Mouse (Mus musculus): Measurements from ENCODE around the gene Hoxd9.

The Hoxd9 gene

DNA sequence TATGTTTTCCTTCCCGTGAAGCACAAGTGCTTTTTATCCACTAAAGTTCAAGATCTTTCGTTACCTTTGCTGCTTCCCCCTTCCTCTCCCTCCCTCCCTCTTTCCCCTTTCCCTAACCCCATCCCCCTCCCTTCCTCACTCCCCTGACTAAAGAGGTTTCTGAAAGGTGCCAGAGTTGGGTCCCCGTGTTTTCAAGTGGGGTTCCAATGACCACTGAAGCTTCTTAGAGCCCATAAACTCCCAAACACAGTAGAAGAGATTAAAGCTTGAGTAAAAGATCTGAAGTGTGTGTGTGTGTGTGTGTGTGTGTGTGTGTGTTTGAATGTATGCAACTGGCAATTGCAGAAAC lies 28.3 kb upstream of the Hoxd9 start:
- DNase-seq: no peak

DNA sequence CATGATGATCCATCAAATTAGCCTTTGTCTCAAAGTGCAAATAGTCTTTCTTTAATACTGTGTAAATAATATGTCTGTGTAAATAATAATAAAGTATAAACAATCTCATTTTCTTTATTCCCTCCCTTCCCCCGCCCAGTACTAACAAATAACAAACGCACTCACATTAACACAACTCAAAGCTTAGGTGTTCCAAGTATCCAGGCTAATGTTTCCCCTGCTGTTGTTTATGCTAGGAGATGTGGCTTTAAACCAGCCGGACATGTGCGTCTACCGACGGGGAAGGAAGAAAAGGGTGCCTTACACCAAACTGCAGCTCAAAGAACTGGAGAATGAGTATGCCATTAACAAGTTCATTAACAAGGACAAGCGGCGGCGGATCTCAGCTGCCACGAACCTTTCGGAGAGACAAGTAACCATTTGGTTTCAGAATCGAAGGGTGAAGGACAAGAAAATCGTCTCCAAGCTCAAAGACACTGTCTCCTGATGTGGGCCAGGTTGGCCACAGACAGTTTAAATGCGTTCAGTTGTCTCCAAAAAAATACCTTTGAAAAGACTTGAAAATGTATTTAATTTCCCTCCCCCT lies 27.8 kb upstream of the Hoxd9 start:
- DNase-seq: no peak

DNA sequence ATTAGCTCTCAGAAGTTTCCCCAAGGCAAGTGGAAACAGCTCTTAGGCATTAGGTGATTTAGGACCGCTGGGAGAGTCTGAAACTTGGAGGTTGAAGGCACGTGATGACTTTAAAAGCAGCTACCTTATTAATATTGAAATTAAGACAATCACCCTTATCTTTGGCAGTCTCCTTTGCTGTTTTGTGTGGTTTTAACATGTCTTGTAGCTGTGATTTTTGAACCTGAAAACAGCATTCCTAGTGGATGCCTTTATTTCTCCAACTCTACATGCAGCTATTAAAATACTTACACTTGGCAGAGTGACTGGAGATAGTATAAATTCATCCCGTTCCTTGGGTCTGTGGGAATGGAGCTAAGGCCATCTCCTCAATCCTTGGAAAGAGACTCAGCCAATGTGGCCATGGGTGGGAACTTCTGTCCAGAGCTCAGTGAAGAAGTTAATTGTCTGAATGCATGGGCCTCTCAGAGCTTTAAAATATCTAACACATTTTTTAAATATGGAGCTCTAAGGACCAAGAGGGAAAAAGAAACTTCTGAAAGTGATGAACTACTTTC lies 26.8 kb upstream of the Hoxd9 start:
- DNase-seq: no peak

DNA sequence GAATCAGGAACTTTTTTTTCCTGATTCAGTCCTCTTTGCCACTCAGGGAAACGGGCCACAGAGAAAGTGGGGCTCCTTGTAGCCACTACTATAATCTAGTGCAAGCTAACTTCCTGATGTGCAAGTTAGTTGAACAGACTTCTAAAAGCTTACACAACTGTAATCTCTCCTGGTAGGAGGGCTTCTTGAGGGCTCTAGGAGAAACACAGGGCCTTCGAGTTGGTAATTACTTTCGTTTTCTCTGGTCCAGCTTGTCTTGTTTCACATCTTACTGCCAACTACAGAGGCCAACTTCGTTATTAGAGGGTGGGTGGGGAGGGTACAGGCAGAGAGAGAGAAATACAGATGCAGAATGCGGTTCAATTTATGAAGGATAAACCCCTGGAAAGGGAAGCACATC lies 25.7 kb upstream of the Hoxd9 start:
- DNase-seq: no peak

DNA sequence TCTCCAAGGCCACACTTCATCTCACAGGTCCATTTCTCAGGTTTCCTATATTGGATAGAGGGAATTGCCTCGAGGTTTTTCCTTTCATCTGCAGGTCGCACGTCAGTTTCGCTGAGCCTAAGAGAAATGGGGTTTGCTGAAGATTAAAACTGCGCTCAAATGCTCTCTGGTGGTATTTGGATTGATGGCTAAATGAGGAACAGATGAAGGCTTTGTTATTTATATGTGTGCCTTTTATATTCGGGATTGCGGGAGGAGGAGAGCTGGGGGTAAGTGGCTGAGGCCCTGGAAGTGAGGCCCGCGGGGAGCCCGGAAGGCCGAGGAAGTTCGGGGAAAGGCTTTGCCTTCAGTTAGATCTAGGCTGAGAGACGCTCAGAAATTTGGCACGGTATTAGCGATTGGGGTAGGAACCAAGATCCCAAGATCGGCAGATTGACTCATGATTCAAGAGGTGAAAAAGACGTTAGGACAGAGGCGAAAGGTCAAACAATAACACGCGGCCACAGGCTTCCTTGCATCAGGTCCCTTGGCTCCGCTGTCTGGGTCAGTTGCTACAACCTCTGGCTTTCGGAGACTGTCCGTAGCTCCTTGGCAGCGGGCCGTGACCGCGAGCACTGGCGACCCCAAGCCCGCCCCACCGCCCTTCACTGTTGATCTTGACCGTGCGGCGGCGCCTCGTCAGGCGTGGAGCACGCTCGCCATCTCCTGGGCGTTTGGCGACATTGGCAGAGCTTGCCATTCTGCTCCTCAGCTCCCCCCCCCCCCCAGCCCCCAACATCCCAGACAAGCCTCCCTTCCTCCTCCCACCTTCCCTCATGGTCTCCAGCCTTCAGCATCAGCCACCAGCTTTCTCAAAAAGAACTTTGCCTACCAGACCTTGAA lies 24.8 kb upstream of the Hoxd9 start:
- DNase-seq: peak; percentile 68

DNA sequence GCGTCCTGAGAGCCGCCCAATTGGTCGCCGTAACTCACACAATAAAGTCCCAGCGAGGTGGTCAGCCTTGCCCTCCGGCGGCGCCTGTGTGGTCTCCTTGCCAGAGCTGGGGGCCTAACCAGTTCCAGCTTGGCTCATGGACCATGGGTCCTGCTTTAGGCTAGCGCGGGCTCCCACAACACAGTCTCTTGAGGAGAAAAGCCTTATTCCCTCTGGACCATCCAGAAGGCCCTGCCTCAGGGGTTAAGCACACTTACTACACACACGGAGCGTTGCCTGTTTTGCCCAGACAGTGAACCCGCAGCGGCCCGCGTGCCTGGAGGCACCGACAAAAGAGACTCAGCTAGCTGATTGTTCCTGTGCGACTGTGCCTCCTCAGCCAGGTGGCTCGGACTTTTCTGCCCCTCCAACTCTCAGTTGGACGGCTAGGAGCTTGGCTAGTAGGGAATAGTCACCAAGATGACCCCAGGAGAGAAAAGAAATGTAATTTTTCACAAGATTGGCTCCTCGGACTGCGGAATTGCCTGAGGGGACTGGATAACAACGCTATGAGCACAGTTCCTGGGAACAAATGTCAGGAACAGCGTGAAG lies 23.6 kb upstream of the Hoxd9 start:
- DNase-seq: no peak

DNA sequence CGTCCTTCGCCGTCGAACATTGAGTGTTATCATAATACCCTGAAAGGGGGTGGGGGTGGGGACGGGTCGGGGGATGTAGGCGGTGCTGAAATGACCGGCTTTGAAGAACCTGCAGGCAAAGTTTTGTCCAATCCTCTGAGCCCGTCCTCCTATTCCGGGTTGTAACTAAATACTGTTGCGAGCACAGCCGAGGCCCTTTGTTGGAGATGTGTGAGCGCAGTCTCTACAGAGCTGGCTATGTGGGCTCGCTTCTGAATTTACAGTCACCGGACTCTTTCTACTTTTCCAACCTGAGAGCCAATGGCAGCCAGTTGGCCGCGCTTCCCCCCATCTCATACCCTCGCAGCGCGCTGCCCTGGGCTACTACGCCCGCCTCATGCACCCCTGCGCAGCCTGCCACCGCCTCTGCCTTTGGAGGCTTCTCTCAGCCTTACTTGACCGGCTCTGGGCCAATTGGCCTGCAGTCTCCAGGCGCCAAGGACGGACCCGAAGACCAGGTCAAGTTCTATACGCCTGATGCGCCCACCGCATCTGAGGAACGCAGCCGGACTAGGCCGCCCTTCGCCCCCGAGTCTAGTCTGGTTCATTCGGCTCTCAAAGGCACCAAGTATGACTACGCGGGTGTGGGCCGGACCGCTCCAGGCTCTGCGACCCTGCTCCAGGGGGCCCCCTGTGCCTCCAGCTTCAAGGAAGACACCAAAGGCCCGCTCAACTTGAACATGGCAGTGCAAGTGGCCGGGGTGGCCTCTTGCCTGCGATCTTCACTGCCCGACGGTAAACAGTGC lies 22.5 kb upstream of the Hoxd9 start, which contains the start of gene Hoxd12:
Gene Hoxd12, plus strand, starts transcription at position 133 of the 785 bp plus-strand sequence.
- no peak for DNase-seq

DNA sequence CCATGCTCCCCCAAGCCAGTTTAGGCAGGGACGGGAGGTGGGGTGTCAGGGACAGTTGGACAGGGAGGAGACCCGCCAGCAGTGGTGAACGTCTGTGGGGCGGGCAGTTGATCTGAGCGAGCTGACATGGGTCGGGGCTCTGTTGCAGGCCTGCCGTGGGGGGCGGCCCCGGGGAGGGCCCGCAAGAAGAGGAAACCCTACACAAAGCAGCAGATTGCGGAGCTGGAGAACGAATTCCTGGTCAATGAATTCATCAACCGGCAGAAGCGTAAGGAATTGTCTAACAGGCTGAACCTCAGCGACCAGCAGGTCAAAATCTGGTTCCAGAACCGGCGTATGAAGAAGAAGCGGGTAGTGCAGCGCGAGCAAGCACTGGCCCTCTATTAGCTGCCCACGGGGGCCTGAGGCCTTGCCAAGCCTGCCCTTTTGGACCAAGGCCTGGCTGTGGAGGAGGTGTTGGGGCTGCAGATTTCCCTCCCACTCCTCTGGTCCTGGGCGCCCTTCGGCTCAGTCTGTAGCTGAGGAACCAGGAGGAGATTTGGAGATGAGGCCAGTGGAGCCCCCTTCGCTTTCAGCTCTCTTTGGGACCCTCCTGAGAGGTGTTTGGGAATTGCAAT lies 21.8 kb upstream of the Hoxd9 start:
- no peak for DNase-seq

DNA sequence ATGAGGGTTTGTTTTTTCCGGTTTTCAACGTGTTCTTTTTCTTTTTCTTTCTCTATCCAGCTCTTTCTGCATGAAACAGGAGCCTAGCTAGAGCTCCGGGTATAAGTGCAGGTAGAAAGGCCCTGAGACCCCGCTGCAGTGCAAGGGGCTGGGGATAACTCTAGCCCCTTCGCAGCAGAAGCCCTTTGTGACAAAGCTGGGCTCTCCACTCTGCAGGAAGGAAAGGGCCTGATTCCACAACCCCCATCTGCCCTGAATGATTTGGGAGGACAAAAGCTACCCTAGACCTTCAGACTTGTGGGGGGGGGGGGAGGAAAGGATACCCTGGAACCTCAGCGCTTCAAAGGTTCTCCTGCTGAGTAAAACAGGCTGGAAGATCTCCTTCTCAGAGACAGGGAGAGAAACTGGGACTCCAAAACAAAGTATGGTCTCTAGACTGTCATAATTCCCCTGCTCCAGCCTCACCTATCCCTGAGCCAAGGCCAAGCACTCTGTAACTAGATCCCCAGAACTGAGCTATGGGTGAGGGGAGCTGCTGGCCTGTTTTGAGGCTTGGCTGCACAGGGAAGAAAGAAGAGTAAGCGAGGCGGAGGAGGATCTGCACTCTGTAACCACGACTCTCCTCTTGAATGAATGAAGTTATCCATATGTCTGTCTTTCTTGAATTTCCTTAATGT lies 21.0 kb upstream of the Hoxd9 start:
- no peak for DNase-seq

DNA sequence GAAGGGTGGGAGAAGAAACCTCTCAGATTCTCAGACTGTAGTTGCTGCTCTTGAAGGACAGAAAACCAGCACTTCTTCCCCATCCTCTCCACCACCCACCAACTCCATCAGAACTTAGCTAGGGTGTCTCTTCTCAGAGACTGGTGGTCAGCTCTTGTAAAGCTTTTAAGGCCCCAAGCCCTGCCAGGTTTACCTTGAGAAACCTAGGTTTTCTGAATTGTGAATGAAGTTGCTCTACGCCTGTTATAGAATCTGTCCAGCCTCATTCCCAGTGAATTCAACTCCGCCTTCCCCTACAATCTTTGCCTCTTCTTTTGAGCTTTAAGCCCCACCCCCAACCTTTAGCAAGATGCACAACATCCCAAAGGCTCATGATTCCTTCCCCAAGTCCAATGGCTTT lies 20.4 kb upstream of the Hoxd9 start:
- no peak for DNase-seq

DNA sequence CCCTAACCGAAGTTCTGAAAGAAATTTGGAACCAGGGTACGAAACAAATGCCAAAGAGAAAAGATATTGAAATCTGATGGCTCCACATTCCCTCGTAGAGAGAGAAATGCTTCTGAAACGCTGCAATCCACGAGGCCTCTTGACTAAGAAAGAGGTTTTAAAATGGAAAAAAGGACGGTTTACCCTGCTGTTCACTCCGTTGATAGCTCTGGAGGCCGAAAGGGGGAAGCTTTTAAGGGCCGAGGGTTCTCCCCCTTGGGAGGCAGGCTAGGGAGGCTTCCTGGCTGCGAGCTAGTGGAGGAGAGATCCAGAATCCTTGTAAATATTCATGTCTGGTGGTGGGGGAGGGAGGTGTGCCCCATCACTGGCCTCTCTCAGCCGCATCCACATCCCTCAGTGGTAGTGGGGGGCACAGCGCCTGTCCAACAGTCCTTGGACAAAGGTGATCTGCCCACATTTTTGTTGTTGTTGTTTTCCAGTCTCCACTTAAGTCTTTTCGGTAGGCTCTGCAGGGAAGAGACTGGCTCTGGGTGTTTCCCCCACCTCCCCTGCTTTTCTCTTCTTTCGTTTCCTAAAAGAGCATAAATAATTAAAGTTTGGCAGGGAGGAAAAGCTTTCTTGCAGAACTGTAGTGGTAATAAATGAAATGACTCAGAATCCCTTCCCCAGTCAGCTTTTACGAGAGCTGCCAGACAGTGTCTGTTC lies 18.5 kb upstream of the Hoxd9 start, which contains the start of gene Hoxd11:
Gene Hoxd11, plus strand, starts transcription at position 667 of the 705 bp plus-strand sequence.
- no peak for DNase-seq

DNA sequence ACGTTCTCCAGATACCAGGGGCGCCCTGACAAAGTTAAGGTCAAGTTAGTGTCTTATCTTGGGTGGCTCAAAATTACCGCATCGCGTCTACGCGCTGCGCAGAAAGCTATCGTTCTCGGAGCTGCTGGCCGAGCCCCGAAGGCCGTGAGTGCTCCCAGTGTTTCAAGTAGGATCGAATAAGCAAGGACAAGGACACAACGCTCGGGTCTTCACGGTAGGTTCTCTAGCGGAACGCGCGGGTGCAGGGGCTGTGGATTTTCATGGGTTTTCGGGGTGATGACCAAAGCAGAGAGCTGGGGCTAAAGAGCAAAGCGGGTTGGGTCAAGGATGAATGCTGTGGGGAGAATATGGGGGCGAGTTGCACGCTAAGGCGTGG lies 17.9 kb upstream of the Hoxd9 start:
- no peak for DNase-seq

DNA sequence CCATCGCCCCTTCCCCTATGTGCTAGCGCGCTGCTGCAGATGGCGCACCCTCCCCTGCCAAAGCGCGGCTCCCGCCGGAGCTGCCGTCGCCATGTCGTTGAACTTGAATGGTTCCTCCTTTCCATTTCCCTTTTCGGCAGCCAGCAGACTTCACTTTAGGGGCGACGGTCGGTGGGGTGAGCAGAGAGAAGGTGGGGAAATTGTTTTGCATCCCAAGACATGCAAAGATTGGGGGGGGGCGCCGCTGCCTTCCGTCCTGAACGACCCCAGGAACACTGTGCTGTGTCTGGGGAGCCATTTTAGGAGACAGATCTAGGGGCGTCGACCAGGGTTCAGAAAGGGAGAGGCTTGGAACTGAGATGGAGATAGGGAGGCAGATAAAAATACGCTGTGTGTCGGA lies 17.5 kb upstream of the Hoxd9 start:
- no peak for DNase-seq

DNA sequence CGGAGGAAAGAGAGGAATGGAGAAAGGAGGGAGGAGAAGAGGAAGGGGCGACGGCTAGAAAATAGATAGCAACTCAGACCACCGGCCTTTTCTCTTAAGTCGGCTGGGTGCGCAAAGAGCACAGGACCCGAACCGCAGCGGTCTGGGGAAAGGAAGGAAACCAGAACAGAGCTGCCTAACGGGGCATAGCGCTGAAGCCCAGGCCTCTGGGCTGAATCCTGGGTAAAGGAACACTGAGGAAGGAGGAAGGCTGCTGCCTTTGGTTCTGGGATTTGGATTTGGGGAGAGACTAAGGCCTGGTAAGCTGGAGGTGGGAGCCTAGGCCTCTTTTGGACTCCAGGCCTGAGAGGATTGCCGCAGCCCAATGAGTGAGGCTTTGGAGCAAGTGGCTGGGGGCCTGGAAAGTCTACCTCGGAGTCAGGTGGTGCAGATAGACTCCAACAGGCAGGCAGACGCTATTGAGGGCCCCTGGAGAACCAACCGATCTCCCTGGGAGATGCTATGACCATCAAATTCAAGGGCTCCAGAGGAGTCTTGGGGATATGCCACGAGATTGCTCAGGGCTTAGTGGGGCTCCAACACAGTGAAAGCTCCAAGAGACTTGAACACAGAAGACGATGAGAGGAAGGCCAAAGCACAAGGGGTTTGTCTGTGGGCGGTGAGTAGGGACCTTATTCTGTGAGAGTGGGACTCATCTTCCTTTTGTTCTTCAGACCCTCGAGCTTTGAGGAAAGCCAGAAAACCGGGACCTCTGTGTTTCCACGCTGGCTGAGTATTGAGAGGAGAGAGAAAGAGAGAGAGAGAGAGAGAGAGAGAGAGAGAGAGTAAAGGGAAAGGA lies 16.7 kb upstream of the Hoxd9 start:
- no peak for DNase-seq

DNA sequence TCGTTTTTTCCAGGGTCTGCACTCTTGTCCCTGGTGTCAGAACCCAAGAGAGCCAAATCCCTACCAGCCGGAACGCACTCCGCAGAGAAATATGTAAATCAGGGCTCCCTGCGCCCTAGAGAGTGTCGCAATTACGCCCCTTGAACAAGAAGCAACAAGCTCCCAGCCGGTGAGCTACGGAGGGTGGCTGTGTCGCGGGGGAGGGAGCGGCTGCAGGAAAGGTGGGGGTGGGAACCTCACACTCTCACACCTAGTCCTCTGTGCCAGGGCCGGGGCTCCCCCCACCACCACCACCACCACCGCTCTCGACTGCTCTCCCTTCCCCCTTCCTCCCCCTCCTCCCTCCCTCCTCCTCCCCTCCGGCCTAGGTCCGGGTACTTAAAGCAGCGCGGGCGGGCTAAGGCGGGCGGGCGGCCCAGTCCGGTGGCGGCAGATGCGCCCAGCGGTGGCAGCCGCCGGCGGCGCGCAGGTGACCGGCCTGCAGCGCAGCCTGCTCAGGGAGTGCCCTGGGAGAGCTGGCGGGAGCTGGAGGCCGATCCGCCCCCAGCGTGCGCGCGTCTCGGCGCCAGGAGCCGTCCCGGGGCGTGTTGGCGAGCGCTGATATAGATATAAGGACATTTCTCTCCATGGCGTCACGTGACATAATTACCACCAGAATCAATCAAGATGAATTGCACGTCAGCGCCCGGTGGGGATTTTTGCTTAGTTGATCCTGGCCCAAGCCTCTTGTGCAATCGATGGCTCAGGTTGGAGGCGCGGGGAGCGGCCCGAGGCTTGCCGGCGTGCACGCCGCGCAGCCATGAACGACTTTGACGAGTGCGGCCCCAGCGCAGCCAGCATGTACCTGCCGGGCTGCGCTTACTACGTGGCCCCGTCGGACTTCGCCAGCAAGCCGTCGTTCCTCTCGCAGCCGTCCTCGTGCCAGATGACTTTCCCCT lies 15.7 kb upstream of the Hoxd9 start:
- no peak for DNase-seq

DNA sequence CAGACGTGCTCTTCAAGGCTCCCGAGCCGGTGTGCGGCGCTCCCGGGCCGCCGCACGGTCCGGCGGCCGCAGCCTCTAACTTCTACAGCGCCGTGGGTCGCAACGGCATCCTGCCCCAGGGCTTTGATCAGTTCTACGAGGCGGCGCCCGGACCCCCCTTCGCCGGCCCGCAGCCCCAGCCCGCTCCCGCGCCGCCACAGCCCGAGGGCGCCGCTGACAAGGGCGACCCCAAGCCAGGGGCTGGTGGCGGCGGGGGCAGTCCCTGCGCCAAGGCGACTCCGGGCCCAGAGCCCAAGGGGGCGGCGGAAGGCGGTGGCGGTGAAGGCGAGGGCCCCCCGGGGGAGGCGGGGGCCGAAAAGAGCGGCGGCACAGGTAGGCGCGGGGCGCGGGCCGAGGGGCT lies 14.7 kb upstream of the Hoxd9 start:
- no peak for DNase-seq

DNA sequence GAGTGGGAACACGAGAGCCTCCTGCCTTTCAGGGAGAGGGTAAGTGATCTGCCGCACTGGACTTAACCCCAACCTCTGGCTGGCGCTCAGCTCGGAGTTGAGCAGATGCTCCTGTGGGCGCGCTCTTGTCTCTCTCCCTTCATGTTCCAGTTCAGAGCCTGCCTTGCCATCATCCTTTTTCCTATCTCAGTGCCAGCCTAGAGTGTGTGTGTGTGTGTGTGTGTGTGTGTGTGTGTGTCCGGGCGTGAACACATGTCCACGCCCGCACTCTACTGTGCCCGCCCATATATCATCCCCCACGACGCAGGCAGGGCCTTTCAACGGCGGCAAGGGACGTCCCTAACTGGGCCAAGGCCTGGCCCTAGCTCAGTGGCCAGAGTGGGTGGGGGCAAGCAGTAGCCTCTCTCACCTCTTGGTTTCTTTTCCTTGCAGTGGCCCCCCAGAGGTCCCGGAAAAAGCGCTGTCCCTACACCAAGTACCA lies 14.0 kb upstream of the Hoxd9 start:
- DNase-seq: no peak

DNA sequence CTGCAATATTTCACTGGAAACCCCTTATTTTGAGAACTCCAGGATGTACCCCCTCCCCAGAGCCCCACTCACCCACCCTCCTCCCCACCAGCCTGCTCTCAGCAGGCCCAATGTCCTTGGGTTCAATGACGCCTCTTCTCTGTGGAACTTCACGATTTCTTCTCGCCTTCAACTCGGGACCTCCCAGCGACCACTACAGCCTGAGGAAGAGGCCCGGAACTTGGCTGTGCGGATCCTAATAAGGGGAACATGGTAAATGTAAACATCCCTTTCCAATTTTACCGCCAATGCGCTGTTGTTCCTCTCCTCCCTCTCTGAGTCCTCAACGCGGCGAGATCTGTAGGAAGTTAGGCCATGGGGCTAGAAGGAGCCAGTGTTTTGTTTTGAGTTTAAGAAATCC lies 13.4 kb upstream of the Hoxd9 start:
- no peak for DNase-seq

DNA sequence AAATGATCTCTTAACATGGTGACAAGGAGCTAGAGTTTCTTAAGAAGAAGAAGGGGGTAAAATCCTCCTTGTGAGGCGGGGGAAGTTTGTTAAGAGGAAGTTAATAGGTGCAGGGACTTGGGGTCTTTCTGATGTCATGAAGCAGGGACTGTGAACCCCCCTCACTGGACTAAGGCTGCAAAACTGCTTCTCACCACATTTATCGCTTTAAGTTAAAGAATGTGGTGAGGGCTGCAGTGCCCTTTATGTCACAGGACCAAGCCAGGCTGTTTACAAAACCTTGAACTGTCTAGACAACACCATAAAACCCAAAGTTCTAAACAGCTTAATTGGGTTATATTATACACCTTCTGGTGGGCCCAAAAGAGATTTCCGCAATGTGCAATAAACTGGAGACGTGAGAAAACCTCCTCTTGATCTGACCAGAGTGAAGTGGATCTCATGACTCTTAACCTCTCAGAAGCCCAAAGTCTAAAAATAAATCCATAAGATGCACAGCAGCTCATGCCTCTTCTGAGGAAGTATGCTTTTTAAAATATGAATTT lies 12.4 kb upstream of the Hoxd9 start:
- DNase-seq: no peak
